Mouse (Mus musculus): ENCODE measurements around the gene Odf2l.

Gene Odf2l

DNA sequence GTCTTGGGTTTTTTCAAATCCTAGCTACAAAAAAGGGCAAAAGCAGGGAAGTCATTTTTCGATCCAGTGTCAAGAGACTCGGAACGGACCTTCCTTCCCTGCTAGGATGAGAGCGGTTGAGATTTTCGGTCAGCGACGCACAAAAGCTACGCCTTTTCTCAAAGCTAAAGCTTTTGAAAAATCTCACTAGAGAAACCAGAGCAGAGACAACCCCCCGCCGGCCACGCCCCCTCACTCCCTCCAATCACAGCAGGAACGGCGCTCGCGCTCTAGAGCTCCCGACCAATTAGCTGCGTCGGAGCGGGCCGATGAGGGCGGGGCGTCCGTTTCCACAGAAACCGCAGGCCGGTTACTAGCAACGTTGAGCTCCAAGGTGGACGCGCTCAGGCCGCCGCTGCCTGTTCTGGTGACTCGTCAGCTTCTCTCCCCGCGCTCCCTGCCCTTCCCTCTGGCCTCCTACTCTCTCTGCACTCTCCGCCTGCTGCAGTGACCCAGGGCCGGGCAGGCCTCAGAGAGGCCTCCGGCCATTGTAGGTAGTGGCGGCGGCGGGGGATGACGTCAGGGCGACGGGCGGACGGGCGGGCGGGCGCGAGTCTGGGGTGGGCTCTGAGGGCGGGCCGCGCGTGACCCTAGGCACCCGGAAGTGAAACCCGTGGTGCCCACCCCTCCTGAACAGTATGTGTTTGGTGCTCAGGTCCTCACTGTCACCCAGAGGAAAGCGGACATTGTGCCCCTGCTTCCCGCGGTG, at the start of gene Odf2l:
TSS of gene Odf2l (plus strand) at position 335 of the 748 bp plus-strand sequence.
- DNase-seq, result peak; percentile 99

GRCm38 (mm10) chr3:145068964-145069363, 49.4 kb upstream of the Odf2l start:
- no peak for DNase-seq

GRCm38 (mm10) chr3:145072339-145072738, 46.0 kb upstream of the Odf2l start:
- no peak for DNase-seq

DNA sequence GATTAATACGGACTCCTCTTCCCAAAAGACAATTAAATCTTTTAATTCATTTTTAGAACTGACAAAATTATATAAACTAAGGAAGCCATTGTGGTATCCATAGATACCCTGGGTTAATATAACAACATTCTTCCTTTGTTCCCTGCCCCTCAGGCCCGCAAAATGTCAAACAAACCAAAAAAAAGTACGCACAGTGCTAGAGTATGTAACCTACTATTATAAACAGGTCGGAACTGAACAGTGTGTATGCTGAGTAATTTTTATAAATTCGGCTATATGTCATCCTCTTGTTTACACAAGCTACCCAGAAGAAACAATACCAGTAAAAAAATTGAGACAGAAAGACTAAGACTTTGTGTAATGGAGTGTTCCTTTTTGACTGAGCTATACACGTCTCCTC, 40.0 kb upstream of the Odf2l start:
- DNase-seq, result no peak

GRCm38 (mm10) chr3:145080904-145081303, 37.5 kb upstream of the Odf2l start:
- DNase-seq, result no peak

- DNase-seq, result no peak
These were observed 35.3 kb upstream of the Odf2l start for GRCm38 (mm10) chr3:145083081-145083480.

DNA sequence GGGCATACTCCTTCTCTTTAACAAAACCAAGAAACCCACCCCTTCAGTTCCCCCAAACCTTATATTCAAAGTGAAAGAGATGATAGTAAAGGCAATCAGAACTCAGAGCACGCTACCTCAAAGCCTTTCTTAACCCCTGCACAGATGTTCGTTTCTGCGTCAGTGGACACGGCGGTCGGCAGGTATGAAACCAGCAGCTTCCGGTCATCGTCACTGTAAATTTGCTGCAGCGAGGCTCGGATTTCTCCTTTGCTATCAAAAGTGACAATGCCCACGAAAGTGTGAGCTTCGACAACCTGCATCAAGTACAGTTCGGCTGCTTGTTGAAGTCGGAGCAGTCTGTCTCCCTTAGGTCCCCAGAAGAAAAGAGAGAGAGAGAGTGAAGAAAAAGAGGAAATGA, 32.2 kb upstream of the Odf2l start:
- DNase-seq, result no peak

- no peak for DNase-seq
These were observed 30.4 kb upstream of the Odf2l start for GRCm38 (mm10) chr3:145087857-145088598.

DNA sequence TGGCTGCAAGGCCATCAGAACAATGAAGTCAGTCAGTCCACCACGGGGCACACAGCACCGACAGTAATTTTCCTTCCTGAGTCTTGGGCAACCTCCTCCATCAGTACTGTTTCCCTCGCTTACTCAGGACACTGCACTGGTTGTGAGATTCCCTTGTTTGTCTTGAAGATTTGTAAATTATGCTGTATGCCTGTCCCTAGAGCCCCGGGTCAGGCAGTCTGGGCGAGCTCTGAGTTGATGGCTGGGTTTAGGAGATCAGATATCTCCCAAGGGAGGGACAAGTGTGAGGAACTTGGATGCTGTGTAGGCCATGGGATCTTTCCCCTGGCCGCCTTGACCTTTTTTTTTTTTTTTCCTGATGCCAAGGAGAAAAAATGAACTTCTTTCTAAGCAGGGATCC, 19.1 kb upstream of the Odf2l start, which contains the start of gene Clca2:
TSS of gene Clca2 (minus strand) at position 153 of the 400 bp plus-strand sequence.
- DNase-seq, result no peak

GRCm38 (mm10) chr3:145101891-145102555, 16.4 kb upstream of the Odf2l start:
- DNase-seq, result no peak

- peak; percentile 12 to 14 for DNase-seq
These were observed 15.1 kb upstream of the Odf2l start for GRCm38 (mm10) chr3:145103321-145103720.

DNA sequence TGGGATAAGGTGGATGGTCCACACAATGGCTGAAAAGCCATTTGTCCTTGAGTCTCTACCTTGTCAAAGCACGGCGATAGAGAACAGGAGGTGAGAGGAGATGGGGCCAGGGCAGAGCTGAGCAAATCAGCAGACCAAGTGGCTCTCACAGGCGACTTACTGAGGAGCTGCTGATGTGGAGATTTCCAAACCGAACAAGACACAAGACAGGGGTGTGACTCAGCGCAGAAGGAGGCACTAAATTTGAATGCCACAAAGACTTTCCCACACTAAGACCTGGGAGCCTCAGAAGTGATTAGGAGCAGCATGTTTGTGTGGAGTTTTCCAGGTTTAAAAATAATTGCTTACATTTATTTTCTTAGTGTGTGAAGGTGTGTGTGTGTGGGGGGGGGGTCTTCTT, 14.6 kb upstream of the Odf2l start:
- no peak for DNase-seq

GRCm38 (mm10) chr3:145105076-145105772, 13.2 kb upstream of the Odf2l start:
- no peak for DNase-seq

DNA sequence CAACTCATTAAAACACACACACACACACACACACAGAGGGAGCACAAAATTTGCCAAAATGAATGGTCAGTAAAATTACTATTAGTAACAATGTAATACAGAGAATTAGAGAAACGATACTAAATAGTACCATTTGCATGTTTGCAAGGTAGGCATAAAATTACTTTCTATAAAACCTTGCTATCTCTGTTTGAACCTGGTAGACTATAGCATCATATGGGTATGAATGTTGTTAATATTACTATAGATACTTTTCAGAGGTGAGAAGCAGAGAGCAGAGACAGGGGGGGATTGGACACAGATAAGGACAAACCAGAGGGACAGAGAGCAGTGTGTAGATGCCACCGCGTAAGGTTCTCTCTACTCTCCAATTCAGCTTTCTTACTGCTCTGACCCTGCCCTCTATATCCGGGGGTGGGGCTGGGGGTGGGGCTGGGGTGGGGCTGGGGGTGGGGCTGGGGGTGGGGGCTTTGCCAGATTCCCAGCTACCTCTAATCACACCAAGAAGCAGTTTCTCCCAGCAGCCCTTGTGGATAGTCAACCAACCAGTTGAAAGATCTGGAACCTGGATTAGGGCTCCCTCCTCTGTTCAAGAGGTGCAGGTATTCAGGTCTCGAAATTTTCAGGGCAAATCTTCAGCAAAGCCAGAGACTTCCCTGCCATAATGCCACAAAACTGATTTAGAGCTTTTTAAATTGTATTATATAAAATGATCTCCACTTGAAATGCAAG, 12.4 kb upstream of the Odf2l start:
- DNase-seq, result no peak

DNA sequence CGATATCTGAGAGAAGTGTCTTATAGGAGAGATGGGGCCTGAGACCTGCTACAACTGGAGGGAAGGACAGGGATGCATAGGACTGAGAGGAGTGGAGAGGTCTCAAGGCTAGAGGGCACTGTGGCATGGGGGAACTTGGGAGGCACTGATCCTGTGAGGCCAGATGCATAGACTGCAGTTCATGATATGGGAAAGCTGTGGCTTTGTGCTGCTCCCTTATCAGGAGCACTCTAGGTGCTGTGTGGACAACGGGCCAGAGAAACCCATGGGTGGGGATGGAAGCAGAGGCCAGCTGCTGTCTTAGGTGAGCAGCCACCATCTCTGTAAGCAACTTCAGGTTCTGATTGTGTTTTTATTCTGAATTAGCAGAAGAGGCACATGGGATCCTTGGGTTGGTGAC, 3.2 kb upstream of the Odf2l start:
- no peak for DNase-seq

- no peak for DNase-seq
These were observed 751 bp upstream of the Odf2l start for GRCm38 (mm10) chr3:145117637-145118036.

- no peak for DNase-seq
These were observed 592 bp downstream of the Odf2l start for GRCm38 (mm10) chr3:145119002-145119358.

GRCm38 (mm10) chr3:145119425-145119824, 1.0 kb downstream of the Odf2l start:
- DNase-seq, result peak; percentile 16 to 50

GRCm38 (mm10) chr3:145126618-145127017, 8.2 kb downstream of the Odf2l start:
- DNase-seq, result no peak

DNA sequence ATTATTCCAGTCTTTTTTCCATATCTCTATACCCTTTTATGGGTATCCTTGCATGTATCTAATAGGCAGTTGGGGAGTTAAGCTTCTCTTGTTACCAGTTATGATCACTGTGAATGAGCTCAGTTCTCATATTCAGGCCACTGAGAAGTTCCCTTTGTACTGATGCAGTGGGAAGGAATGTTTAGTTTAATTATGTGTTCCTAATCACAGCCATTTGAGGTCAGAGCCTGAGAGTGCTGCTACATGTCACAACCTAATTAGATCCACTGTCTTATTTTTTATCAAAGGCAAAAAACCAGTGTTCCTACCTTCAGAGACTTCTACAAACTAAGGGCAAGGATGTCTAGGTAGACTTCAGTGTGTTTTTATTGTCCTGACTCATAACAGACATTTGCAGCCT, 11.0 kb downstream of the Odf2l start:
- no peak for DNase-seq

DNA sequence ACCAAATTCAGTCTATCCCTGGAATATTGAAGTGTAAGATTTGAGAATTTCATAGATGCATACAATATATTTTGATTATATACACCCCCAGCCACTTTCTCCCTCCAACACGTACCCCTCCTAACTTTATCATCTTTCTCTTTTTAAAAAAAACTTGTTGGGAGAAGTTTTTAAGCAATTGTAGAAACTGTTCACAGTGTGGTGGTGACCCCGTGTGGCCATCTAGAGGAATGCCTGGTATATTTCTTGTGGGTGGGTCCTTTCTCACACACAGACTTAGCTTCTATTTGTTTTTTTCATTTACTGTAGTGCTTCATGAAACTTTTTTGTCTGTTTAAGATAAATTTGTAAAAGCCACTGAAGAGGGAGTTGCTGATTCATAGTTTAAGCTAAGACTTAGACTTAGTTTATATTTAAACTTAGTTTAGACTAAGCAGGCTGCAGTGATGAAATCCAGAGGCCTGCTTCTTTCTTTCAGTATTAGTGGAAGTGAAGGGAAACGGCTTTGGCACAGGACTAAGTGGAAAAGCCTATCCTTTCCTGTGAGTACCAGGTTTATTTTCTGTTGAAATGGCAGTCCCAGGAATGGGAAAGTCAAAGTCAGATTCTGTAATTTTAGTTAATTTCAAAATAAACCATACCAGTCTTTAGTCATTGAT, 13.0 kb downstream of the Odf2l start:
- peak; percentile 40 to 50 for DNase-seq

GRCm38 (mm10) chr3:145140236-145140635, 21.8 kb downstream of the Odf2l start:
- no peak for DNase-seq

All from cerebellum, postnatal 10 days (tissue).